In genomic region chr2:129602856-129603255, GRCm38 (mm10) we compare ENCODE assay signal across 16 mouse cellular contexts.
"Had no signal": no experiment of that assay in that cellular context is flagged by ENCODE, and none has a peak within 500 bp of the region (broad histone marks: within the 10 kb centered on the region; RNA-seq: fewer than 3 reads in every experiment).

No protein-coding gene starts in this region.

- H3K4me2 ChIP-seq: liver, embryonic 15.5 days; lung, embryonic 15.5 days; midbrain, embryonic 13.5 days; midbrain, embryonic 15.5 days; neural tube, embryonic 12.5 days; stomach, embryonic 15.5 days had no signal

- H3K27me3 ChIP-seq: liver, embryonic 15.5 days; lung, embryonic 15.5 days; midbrain, embryonic 13.5 days; midbrain, embryonic 15.5 days; neural tube, embryonic 12.5 days; stomach, embryonic 15.5 days had no signal

- H3K4me1 ChIP-seq: lung, embryonic 15.5 days; neural tube, embryonic 12.5 days had no signal

- H3K4me3 ChIP-seq: liver, embryonic 15.5 days; lung, embryonic 15.5 days; midbrain, embryonic 13.5 days; midbrain, embryonic 15.5 days; neural tube, embryonic 12.5 days; stomach, embryonic 15.5 days had no signal

- H3K36me3 ChIP-seq: liver, embryonic 15.5 days; lung, embryonic 15.5 days; midbrain, embryonic 13.5 days; midbrain, embryonic 15.5 days; neural tube, embryonic 12.5 days; stomach, embryonic 15.5 days had no signal

- H3K9me3 ChIP-seq: liver, embryonic 15.5 days; lung, embryonic 15.5 days; megakaryocyte, embryonic 14.5 days; midbrain, embryonic 13.5 days; midbrain, embryonic 15.5 days; neural tube, embryonic 12.5 days; stomach, embryonic 15.5 days had no signal

- DNase-seq: lung, adult 2 months; lung, postnatal 14 days; lung, postnatal 36 days; right cerebral cortex, postnatal 14 days; thymus, adult 2 months; thymus, postnatal 25 days; thymus, postnatal 4 days had no signal

- H3K9ac ChIP-seq: liver, embryonic 15.5 days; liver, postnatal 0 days; lung, embryonic 15.5 days; midbrain, embryonic 13.5 days; midbrain, embryonic 15.5 days; neural tube, embryonic 12.5 days; stomach, embryonic 15.5 days had no signal

- H3K27ac ChIP-seq: liver, embryonic 15.5 days; lung, embryonic 15.5 days; midbrain, embryonic 13.5 days; midbrain, embryonic 15.5 days; neural tube, embryonic 12.5 days; stomach, embryonic 15.5 days; stomach, postnatal 0 days had no signal
